Mouse (Mus musculus) kidney, adult 2 months (tissue): ENCODE data around the gene Trim46. TPM values are rescaled to one million over a fixed set of nuclear protein-coding genes. Genes with fewer than 3 reads are reported as not detected.

Source experiments
- DNase-seq: peaks from one replicate; pipeline ENCODE4 v3.0.0; 2021
- H3K27ac ChIP-seq: fragments of 200-500 bp; 2 replicates; pipeline ENCODE4 v1.5.1; 2012; ENCODE audit warnings: low read depth, low read length, control low read depth, inconsistent platforms; ENCODE audit not compliant: insufficient read depth
- H3K27me3 ChIP-seq: fragments of 200-500 bp; replicated peaks from 2 replicates; pipeline ENCODE4 v1.6.1; 2012; ENCODE audit warnings: mild to moderate bottlenecking, moderate library complexity, low read length, inconsistent platforms; ENCODE audit not compliant: control insufficient read depth, insufficient read depth
- H3K36me3 ChIP-seq: fragments of 200-500 bp; 2 replicates; pipeline ENCODE4 v1.6.1; 2012; ENCODE audit warnings: mild to moderate bottlenecking, moderate library complexity, low read length, inconsistent platforms; ENCODE audit not compliant: control insufficient read depth, insufficient read depth
- H3K4me1 ChIP-seq: fragments of 200-500 bp; 2 replicates; pipeline ENCODE4 v1.6.1; 2011; ENCODE audit warnings: low read length; ENCODE audit not compliant: control insufficient read depth, insufficient read depth
- H3K4me3 ChIP-seq: fragments of 200-500 bp; 2 replicates; pipeline ENCODE4 v1.5.1; 2011; ENCODE audit warnings: mild to moderate bottlenecking, low read depth, low read length, control low read depth; ENCODE audit not compliant: insufficient read depth
- CTCF ChIP-seq: fragments of 200-500 bp; conservative IDR thresholded peaks from 2 replicates; pipeline ENCODE4 v1.5.1; 2011; ENCODE audit warnings: low read depth, mild to moderate bottlenecking, control low read depth, low read length, moderate library complexity, mixed read lengths; ENCODE audit not compliant: insufficient read depth, insufficient read length
- POLR2A ChIP-seq: fragments of 200-500 bp; IDR thresholded peaks from one replicate; pipeline ENCODE4 v1.6.1; 2011; ENCODE audit warnings: low read depth, low read length, control low read depth
- WGBS: fragments of 180-500 bp; shearing (Covaris S2); methylation state at CpG from one replicate; pipeline ENCODE4 v1.1.7; 2018; 5-methylcytosine and 5-hydroxymethylcytosine counted together
- polyA plus RNA-seq: library from polyadenylated mRNA; depleted of rRNA; stranded (reverse); fragments of >200 nt; gene quantifications from 2 replicates; pipeline ENCODE4 v1.2.3, GENCODE M21; 2012

The Trim46 gene
- polyA plus RNA-seq, 1 experiment: 9.1 TPM

DNA sequence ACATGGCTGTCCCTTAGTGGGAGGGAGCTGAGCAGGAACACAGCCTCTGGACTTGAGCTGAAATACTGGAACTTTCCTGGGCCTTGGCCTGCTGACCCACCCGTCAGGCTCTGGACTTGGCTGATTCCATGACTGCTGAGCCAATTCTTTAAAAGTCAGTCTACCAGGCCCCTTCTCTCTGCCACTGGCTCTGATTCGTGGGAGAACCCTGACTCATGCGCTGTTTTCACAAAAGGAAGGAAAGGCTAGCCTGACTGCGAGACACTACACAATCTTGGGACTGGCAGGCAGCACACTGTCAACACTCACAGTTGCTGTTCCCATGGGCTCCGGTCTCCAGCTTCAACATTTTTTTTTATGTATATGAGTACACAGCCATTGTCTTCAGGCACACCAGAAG, 10.1 kb upstream of the Trim46 start:
- TF ChIP-seq POLR2A (no peak), CTCF (no peak)
- no peak for DNase-seq
- H3K36me3 ChIP-seq: no peaks in the 10 kb centered on the region
- H3K27me3 ChIP-seq: no peaks in the 10 kb centered on the region
- 0 out of 2 replicates have a peak overlapping the region, but pooled peaks have one; percentile 49 for H3K27ac ChIP-seq
- WGBS: 74% methylated on average over 5 of the region's 5 CpGs
- no peaks in the 10 kb centered on the region for H3K4me1 ChIP-seq
- H3K4me3 ChIP-seq: no peak overlapping the region

- H3K36me3 ChIP-seq: no peaks in the 10 kb centered on the region
- no peak overlapping the region for H3K4me3 ChIP-seq
- no peak for DNase-seq
- TF ChIP-seq CTCF: no peak
- TF ChIP-seq POLR2A: no peak
- peaks cover 6% of the 10 kb centered on the region; the same call in 1 of the 2 replicates for H3K4me1 ChIP-seq
- 95% methylated on average over 5 of the region's 5 CpGs for WGBS
- H3K27me3 ChIP-seq: no peaks in the 10 kb centered on the region
- H3K27ac ChIP-seq: no peak overlapping the region
Observed at GRCm38 (mm10) chr3:89254994-89255393, 8.9 kb upstream of the Trim46 start.

GRCm38 (mm10) chr3:89251365-89251895, 5.3 kb upstream of the Trim46 start:
- WGBS: 11% methylated on average over 17 of the region's 17 CpGs
- peak; percentile 90 for DNase-seq
- H3K4me1 ChIP-seq: peaks cover 6% of the 10 kb centered on the region; the same call in 1 of the 2 replicates
- peak overlapping the region; percentile 81 for H3K27ac ChIP-seq
- TF ChIP-seq CTCF (no peak), POLR2A (no peak)
- no peaks in the 10 kb centered on the region for H3K36me3 ChIP-seq
- H3K27me3 ChIP-seq: no peaks in the 10 kb centered on the region
- H3K4me3 ChIP-seq: peak overlapping the region; percentile 17; the same call in 1 of the 2 replicates

DNA sequence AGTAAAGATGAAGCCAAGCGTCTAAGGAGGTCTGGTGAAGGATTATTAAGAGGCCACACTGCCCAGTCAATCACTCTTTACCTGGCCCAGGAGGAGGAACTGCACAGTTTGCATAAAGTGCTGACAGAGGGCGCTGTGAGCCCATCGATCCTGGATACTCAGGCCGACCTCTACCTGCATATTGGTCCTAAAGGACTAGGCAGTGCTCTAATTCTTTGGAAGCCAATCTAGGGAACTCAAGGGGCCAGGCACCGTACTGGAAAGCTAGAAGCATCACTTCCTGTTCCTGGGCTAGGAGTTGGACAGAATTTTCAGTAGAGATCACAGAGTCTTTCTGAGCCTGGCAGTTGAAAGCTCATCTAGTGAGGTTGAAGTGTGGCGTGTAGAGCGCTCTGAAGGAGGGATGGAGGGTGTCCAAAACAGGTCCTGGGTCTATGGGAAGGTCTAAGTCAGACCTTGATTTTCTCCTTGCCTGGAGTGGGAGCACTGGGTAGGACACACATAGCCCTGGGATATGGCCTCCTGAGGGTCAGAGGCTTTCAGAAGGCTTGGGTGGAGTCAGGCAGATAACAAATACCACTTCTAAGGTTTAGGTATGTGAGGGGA, 4.4 kb upstream of the Trim46 start:
- no peak overlapping the region for H3K4me3 ChIP-seq
- no peaks in the 10 kb centered on the region for H3K27me3 ChIP-seq
- 20% methylated on average over 7 of the region's 7 CpGs for WGBS
- H3K27ac ChIP-seq: peak overlapping the region; percentile 58
- peaks cover 10% of the 10 kb centered on the region; the same call in 1 of the 2 replicates for H3K4me1 ChIP-seq
- peak; percentile 89 for DNase-seq
- peak; percentile 95 for TF ChIP-seq CTCF
- no peak for TF ChIP-seq POLR2A
- no peaks in the 10 kb centered on the region for H3K36me3 ChIP-seq

- WGBS: 82% methylated on average over 4 of the region's 4 CpGs
Observed at GRCm38 (mm10) chr3:89247466-89247865, 1.4 kb upstream of the Trim46 start.

DNA sequence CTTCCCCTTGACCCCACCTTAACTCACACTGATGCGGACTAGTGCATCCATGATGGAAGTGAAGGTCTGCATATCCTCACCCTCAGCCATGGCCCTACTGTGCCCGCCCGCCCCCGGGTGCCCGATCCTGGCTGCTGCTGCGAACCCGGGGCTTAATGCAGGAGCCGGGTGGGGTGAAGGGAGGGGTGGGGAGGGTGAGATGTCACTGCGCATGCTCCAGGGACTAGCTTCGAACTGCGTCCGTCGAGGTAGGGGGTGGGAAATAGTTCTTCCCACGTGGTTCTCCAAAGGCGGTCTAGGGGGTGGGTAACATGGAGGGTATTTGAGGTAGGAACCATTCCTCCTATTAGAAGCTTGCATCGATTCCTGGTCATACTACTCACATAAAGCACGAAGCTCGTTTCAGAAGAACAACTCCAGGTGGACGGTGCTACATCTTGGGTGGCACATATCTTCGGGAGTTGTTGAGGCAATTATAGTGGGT, 379 bp downstream of the Trim46 start, which contains the start of gene Krtcap2:
Krtcap2 (plus strand) TSS at position 279 of the 484 bp plus-strand sequence.
- 5% methylated on average over 20 of the region's 20 CpGs for WGBS
- Histone ChIP-seq H3K36me3 (no peaks in the 10 kb centered on the region), H3K4me1 (peaks cover 20% of the 10 kb centered on the region), H3K27me3 (no peaks in the 10 kb centered on the region), H3K27ac (peak within 1 kb of the TSS; percentile 18; the same call in 1 of the 2 replicates), H3K4me3 (peak within 1 kb of the TSS; percentile 64)
- TF ChIP-seq POLR2A: no peak
- DNase-seq: peak; percentile 24

More at GRCm38 (mm10) chr3:89247466-89247865, 1.4 kb upstream of the Trim46 start:
- Histone ChIP-seq H3K27ac (no peak overlapping the region), H3K4me3 (no peak overlapping the region), H3K36me3 (no peaks in the 10 kb centered on the region), H3K4me1 (peaks cover 24% of the 10 kb centered on the region), H3K27me3 (no peaks in the 10 kb centered on the region)
- DNase-seq: no peak
- no peak for TF ChIP-seq CTCF
- no peak for TF ChIP-seq POLR2A

GRCm38 (mm10) chr3:89244982-89245687, 974 bp downstream of the Trim46 start:
- 3% methylated on average over 20 of the region's 26 CpGs for WGBS
- TF ChIP-seq CTCF (no peak), POLR2A (no peak)
- Histone ChIP-seq H3K4me1 (peaks cover 18% of the 10 kb centered on the region), H3K27me3 (no peaks in the 10 kb centered on the region), H3K36me3 (no peaks in the 10 kb centered on the region), H3K4me3 (peak overlapping the region; percentile 64), H3K27ac (no peak overlapping the region)
- DNase-seq: no peak
